Mouse (Mus musculus) v-Abl transformed pro-B cells (cell line): ENCODE data around the gene Diexf.

Experiments used
- in situ Hi-C, 2 experiments: fragments of 400-800 bp; cut with MboI; formaldehyde crosslinking; loops; one replicate each; pipeline ENCODE4 v1.15.1; 2025; ENCODE audit not compliant: unreplicated experiment in 2 of 2

Gene Diexf

GRCm38 (mm10) chr1:193129786-193130455 lies at the start of gene Diexf:
Gene Diexf (minus strand): TSS chr1:193130272.
- in situ Hi-C loops, result loop anchor here (5.0 to 10.0 kb wide), 5 partner anchors 37 to 395 kb away; partner anchors contain the start of genes A130010J15Rik (in 1 of the 2) and Camk1g (in 1 of the 2)

GRCm38 (mm10) chr1:193174143-193174733 lies 44.2 kb upstream of the Diexf start:
- in situ Hi-C loops, result no loop called here

GRCm38 (mm10) chr1:193173810-193174129 lies 43.7 kb upstream of the Diexf start:
- in situ Hi-C loops, result no loop called here

GRCm38 (mm10) chr1:193172991-193173809 lies 43.1 kb upstream of the Diexf start:
- in situ Hi-C loops, result no loop called here

- in situ Hi-C loops, result loop anchor here in 1 of 2 experiments (5.0 kb wide), 1 partner anchor 38 kb away; the partner anchor contains the start of gene Diexf
Observed at GRCm38 (mm10) chr1:193169856-193170255, 39.8 kb upstream of the Diexf start.

GRCm38 (mm10) chr1:193169228-193169627 lies 39.2 kb upstream of the Diexf start:
- in situ Hi-C loops, result loop anchor here in 1 of 2 experiments (5.0 kb wide), 1 partner anchor 37 kb away; the partner anchor contains the start of gene Diexf

GRCm38 (mm10) chr1:193167746-193168145 lies 37.7 kb upstream of the Diexf start, which contains the start of gene A130010J15Rik:
Gene A130010J15Rik (plus strand): TSS chr1:193168046.
- in situ Hi-C loops, result loop anchor here in 1 of 2 experiments (5.0 kb wide), 1 partner anchor 35 kb away; the partner anchor contains the start of gene Diexf

- in situ Hi-C loops, result no loop called here
Observed at GRCm38 (mm10) chr1:193160317-193161032, 30.4 kb upstream of the Diexf start.

- in situ Hi-C loops, result no loop called here
Observed at GRCm38 (mm10) chr1:193159613-193160012, 29.5 kb upstream of the Diexf start.

- in situ Hi-C loops, result no loop called here
Observed at GRCm38 (mm10) chr1:193159163-193159562, 29.1 kb upstream of the Diexf start.

- in situ Hi-C loops, result no loop called here
Observed at GRCm38 (mm10) chr1:193157111-193157492, 27.0 kb upstream of the Diexf start.

GRCm38 (mm10) chr1:193156316-193157110 lies 26.4 kb upstream of the Diexf start:
- in situ Hi-C loops, result no loop called here

- in situ Hi-C loops, result no loop called here
Observed at GRCm38 (mm10) chr1:193153561-193153960, 23.5 kb upstream of the Diexf start.

- in situ Hi-C loops, result no loop called here
Observed at GRCm38 (mm10) chr1:193152872-193153271, 22.8 kb upstream of the Diexf start, which contains the start of gene Irf6. Gene Irf6 (plus strand): TSS chr1:193153111.

- in situ Hi-C loops, result no loop called here
Observed at GRCm38 (mm10) chr1:193151134-193151533, 21.1 kb upstream of the Diexf start.

GRCm38 (mm10) chr1:193149231-193149630 lies 19.2 kb upstream of the Diexf start:
- in situ Hi-C loops, result no loop called here

- in situ Hi-C loops, result no loop called here
Observed at GRCm38 (mm10) chr1:193146416-193146815, 16.3 kb upstream of the Diexf start.

GRCm38 (mm10) chr1:193145101-193145500 lies 15.0 kb upstream of the Diexf start:
- in situ Hi-C loops, result no loop called here

GRCm38 (mm10) chr1:193144516-193144915 lies 14.4 kb upstream of the Diexf start:
- in situ Hi-C loops, result no loop called here
